Mouse (Mus musculus) T-helper 1 cell (primary cell): ENCODE measurements around the gene Unc13a.

Source experiments
- in situ Hi-C: fragments of 300-600 bp; cut with MboI, MseI; formaldehyde crosslinking; loops from one replicate; pipeline ENCODE4 v1.15.1; 2025; ENCODE audit warnings: high pct_unique_total_duplicates

Unc13a gene

DNA sequence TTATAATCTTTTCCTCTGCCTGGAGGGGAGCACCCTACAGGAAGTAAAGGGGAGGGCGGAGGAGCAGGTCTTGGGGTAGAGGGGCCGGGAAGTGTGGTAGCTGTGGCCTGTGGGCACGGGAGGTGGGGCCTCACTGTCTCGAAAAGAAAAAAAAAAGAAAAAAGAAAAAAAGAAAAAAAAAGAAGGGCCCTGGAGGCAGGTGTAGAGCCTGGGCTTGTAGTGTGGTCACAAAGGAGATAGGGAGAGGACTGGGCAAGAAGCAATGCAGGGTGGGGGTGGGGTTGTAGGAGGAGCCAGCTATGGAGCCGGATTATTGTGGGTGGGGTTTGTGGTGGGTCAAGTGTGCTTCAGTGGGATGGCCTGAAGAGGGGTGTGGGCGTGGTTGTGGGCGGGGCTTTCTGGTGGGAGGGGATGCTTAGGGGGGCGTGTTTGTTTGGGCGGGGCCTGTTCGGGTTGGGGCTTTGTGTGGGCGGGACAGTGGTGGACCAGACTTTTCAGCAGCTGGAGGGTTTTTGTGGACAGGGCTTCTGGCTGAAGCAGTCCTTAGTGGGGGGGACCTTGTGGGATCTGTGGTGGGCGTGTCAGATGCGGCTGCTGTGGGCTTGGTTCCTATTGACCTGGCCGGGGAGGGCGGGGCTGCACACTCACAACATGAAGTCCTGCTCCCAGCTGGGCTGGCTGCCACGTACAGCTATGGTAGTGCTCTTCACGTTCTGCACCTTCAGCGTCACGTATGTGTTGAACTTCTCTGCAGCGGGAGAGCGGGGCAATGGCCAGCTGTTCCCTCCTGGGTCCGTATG, 6.0 kb downstream of the Unc13a start:
- in situ Hi-C loops: no loop called here

DNA sequence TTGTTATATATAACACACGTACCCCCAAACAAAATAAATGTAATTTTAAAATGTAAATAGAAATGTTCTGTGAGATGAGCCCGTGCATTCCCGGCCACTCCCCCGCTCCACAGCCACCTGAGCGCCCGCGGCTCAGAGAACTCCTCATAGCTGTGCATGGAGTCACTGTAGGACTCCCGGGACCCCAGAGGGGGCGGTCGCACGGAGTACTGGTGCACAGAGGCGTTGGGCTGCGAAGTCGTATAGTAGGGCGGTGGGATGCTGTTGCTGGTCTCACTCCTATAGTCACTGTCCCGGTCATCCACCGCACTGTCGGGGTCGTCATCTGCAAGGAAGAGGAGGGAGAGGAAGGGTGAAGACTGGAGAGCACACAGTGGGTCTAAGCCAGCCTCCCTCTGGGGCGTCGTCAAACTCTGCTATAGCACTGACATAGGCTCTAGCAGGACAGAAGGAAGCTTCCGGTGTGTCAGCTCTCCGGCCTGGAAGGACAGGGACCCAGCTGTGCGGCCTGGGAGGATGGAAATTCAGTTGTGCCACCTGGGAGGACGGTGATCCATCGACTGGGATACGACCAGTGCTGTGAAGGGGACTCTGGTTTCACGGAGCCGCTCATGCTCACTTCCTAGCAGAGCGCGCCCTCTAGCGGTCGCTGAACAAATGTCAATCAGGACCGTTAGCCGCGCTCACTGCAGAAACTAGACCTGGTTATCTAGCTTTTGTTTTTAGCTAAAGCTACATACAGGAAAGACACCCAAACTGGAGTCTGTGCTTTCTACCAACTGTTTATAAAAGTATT, 11.0 kb downstream of the Unc13a start:
- in situ Hi-C loops: no loop called here

DNA sequence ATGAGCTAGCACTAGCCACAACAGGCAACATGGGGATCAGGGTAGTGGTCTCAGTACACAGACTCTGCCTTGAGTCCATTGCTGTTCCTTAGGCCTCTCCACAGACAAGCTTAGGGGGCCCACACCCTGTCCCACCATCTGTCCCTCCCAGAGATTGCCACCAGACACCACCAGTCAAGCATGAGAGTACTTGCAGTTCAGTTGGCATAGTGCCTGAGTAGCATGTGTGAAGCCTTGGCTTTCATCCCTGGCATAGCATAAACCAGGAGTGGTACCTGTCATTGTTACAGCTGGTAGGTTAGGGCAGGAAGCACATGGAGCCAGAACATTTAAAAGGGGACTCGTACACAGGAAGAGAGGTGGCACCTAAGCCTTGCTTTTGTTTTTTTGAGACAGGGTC, 11.8 kb downstream of the Unc13a start:
- in situ Hi-C loops: no loop called here

DNA sequence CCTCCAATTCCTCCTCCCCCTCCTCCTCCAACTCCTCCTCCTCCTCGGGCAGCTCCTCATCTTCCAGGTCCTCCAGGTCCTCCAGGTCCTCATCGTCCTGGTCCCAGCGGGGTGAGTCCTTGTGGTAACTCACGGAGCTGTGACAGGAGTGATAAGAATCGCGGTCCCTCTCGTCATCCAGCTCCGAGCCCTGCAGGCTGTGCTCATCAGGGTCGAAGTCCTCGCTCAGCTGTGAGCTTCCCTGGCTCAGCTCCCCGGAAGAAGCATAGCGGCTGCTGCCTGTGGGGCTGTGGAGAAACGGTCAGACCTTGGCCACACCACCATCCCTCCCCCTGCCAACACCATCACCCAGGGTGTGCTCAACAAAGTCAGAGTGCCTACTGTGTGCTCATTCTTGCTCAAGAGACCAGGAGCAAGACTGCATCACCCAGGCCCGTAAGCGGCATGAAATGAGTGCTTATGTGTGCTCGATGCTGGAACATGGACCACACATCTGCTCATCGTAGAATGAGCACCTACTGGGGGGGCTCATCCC, 13.0 kb downstream of the Unc13a start:
- in situ Hi-C loops: no loop called here

DNA sequence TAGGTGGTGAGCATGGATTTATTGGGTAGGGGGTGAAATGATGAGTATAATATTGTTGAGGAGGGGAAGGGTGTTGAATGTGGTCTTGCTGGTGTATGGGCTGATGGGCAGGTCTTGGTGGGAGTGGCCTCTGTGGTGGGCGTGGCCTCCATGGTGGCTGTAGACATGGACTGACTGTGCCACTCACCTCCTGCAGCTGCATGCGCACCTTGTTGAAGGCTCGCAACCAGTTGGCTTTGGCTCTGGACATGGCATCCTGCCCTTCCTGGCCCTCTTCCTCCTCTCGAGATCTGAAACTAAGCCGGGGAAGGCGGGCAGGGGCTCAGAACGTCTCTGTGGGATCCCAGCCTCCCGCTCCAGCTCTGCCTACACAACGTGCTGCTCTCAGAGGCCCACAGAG, 13.7 kb downstream of the Unc13a start:
- in situ Hi-C loops: no loop called here

DNA sequence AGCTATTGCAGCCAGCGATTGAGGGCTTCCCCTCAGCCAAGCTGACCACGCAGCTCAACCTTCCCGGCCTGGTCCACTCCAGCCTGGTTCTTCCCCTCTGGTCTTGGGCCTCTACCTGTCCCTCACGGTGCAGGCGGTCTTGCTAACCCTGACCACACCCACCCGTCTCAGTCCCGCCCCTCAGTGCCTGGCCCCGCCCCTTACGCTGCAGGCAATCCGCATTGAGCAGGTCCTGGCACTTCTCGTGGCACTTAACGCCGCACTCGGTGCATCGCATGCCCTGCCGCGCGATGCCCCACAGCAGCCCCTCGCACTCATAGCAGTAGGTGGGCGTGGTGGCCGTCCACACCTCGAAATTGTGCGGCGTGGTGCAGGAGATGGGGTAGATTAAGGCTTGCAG, 17.0 kb downstream of the Unc13a start:
- in situ Hi-C loops: no loop called here

DNA sequence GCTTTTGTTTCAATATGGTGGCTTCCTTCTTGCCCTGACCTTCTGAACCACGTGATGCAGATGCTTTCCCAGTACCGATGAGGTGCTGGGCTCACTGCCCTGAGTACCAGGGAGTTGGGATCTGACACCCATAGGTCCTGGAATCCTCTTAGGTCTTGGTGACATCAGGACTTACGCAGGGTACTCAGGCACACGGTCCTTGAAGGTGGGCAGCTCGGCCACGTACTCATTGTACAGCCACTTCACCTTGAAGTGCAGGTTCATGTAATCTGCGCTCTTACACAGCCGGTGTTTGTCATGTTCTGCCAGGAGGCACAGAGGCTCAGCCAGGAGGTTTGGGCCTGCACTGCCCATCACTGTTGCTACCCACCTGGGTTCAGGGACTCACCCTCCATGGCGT, 26.0 kb downstream of the Unc13a start:
- in situ Hi-C loops: no loop called here

DNA sequence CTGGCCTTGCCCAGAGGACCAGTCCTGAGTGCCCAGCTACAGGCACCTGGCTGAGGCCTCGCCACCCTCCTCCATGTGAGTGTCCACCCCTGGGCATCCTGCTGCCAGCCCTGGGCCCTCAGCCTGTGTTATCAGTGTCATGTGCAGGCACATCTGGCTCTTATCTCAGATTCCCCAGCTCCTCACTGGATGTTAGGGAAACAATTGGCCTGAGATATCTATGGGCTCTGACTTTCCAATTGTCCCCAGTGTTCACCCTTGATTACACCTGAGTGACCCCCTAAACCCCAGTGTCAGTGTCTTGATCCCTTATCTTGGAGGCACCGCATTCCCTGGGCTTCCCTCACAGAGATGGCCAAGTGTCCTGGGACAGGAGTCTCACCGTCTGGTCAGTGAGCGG, 32.2 kb downstream of the Unc13a start:
- in situ Hi-C loops: no loop called here

DNA sequence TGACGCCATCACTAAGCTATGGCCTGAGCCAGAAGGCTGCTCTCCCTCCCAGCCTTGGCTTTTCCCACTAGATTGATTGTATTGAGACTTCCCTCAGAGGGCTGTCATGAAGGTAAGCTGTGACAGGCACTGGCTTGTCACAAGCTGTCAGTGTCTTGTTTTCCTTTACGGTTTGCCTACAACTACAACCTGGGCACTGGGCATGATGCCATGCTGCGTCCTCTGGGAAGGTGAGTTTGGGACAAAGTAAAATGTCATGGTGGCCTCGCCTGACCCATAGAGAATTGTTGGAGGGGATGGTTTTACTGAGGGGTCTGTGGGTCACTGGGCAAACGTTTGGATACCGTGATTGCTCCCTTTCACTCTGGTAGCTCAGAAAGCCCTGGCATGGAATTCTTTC, 33.2 kb downstream of the Unc13a start:
- in situ Hi-C loops: no loop called here

DNA sequence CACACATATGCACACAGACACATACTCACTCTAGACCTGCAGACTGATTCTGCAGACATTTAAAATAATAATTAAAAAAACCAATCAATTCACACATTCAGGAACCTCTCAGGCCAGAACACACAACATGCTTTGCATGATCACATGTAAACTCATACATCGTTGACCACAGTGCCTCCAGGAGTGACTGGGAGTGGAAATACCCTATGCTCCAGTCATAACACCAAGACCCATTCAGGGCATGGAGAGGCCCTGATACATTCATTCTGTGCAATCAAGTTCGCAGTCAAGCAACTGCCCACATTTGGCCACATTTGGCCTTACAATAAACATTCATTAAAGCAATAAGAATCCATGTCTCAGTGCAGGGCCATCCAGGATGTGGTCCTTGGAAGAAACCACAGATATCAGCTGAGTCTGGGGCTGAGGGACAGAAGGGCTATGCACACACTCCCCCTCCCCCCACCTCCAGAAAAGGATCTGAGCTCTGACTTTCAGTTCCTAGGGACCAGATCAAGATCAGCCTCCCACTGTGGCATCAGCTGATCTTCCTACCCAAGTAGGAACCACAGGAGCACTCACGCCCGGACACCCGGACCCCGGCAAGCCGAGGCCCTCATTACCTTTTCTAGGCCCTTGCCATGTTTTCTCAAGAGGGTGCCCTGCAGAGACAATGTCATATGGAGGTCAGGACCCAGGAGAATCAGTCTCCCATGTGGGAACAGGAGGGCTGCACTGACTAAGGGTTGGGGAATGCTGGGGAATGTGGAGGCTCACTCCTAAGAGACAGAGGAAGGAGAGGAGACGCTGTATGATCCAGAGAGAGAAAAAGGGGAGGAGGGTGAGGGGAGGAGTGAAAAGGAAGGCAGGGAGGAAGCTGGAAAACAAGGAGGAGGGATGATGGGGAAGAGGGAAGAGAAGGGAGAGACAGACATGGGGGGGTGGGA, 34.1 kb downstream of the Unc13a start:
- in situ Hi-C loops: no loop called here

DNA sequence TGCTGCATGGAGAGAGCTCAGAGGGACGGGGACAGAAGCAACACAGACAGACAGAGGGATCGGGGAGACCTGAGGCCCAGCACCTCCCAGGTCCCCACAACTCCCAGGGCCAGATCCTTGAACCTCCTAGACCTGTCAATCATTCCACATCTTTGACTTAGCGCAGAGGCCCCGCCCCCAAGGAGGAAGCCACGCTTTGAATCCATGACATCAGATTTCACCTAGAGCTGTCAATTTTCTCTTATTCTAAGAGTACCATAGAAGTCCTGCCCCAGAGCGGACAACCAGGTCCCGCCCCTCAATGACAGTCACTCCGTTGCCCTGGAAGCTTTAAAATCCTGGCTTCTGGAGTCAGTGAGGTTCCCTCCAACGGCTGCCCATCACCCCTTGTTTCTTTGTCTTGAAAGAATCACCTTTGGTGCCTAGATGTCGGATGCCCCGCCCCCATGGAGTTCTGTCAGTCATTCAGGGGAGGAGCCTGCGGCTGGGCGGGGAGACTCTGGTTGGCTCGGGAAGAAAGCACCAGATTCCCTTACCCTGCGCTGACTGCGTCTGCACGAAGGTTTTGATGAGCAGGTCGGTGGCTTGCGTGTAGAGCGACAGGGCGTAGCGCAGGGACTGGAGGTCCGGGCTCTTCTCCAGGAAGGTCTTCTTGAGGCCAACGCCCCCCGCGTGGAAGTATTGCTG, 37.4 kb downstream of the Unc13a start:
- in situ Hi-C loops: no loop called here

DNA sequence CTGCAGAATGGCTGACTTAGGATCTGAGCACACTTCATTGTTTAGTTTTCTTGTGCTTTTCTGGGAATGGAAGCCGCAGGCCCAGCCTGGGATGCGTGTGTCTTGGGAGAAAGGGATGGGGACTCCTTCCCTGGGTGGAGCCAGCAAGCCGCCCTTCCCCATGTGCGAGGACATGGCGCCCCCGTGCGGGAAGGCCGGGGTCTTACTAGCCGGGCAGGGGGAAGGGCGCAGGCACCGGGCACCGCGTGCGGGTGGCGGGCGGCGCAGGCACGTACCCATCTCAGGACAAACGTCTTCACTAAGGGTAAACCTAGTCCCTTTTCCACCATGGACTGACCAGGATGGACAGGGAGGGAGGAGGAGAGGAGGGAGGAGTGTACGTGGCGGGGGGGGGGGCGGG, 38.4 kb downstream of the Unc13a start:
- in situ Hi-C loops: no loop called here

DNA sequence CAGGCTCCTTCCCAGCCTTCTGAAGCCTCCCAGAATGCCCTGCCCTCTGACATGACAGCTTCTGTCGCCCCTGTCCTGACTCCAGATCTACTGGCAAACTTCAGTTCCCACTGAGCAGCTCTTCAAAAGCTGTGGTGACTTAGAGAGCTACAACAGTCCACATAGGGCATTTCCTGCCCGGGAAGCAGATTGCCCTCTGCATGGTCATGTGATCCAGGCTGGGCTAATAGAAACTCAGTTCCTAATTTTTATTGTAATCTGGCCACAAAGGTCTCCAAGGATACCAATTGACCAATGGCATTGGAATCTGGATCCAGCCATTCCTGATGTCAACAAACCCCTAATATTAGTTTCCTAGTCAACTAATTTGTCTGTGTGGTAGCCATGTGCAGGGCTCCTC, 39.7 kb downstream of the Unc13a start:
- in situ Hi-C loops: no loop called here

DNA sequence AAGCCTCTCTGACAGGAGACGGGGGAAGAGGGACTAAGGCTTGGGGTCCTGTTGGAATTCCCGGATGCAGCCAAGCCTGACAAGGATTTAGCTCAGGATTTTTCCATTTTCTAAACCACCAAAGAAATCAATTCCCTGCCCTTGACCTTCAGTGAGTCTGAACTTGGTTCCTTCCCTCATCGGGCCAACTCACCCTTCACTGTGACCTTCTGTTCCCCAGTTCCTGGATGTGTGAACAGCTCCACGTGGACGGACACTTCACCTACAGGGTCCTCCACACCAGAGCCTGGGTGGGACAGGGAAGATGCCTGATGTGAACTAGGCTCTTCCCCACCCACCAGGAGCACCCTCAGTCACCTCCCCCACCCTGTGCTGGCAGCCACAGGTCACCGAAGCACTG, 40.8 kb downstream of the Unc13a start:
- in situ Hi-C loops: no loop called here

DNA sequence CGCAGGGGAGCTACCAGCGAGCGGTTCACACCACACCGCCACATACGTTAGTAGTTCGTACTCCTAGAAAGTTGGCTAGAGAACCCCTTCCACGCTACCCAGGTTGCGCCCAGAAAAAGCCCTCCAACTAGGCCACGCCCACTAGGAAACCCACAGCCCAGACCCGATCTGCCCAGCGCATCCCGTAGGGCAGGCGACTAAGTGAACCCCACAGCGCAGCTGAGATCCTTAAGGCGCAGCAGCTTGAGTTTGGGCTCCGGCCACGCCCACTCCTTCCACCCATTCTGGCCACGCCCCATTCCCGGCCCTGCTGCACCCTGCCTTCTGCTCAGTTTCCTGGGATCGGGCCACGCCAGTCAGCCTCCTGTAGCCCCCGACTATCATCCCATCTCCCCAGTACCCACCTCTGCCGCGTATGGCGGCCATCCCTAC, 41.8 kb downstream of the Unc13a start:
- in situ Hi-C loops: no loop called here

DNA sequence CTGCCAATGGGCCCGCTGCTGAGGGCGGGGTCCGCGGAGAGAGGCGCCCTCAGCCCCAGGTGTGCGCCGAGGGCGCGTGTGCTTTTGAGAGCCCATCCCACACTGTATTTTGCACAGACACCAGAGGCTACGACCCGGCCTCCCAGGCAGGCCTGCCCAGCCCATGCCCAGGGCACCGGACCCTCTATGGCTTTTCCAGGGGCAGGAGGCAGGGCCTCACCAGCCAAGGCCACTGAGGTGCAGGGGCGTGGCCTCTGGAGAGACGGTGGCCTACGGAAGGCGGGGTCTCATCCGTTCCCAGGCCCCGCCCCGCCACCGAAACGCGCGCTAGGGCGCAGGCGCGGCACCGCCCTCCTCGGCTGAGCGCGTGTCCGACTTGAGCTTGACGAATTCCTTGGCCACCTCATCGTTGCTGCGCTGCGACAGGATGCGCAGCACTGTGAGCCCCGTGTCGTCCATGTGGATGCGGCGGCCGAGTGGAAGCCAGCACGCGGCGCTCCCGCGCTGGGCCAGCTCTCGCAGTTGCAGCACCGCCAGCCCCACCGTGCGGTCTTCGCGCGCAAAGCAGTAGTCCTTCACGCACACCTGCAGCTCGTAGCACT, 42.4 kb downstream of the Unc13a start:
- in situ Hi-C loops: no loop called here

DNA sequence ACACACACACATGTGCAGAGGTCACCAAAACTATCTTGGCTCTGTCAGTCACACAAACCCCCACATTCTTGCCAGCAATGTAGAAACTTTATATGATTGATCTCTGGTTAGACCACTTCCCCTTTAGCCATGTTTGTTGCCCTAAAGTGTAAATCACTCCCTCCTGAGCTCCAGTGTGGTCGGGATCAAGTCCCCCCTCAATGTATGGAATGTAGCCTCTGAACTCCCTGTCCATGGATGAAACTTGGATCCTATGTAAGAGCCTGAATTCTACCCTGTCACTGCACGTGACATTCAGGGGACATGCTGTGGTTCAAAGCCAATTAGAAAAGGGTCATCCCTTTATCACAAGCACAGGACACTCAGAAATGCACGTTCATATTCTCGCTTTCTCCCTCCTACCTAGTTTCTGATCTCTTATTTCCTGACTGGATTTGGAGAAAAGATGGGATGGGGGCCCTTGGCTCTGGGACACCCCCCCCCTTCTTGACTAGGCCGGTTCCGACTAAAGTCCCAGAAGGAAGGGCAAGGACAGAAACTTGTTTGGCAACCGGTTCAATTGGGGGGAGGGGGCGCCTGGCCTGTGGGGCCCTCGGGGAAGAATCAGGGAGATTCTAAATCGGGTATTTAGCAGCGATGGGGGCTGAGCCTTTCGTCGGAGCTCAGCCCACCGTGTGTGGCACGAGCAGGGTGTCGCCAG, 43.0 kb downstream of the Unc13a start:
- in situ Hi-C loops: no loop called here

DNA sequence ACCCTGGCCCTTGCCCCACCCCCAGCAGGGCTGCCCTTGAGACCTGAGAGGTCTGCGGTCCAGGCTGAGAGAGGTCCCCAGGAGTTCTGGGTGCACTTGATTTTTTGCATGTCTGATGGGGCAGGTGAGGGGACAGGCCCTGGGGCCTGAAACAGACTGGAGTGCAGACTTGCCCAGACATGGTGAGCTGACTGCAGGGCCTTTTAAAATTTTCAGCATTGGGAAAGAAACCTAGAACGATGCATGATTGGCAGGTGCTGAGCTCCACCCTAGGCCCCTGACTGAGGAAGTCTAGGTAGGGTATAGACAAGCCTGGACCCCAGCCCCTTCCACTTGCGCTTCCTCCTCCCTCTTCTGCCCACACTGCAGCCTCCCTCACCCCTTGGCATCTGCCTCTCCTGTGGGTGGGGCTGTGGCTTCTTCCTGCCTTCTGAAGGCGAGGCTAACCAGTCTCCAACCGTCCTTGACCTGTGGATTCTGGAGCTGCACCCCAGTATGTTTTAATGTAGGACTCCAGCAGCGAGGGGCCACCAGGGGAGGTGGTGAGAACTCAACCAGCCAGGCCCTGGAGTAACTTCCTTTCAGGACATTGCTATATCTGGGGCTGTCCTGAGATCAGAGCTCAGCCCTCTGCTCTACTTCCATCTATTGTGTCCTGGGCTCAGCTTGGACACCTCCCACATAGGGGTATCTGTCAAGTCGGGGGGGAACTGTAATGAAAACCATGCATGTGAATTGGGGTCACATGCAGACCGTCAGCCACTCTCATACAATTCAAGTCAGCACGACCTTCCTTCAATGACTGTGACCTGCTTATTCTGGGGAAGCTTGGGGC, 44.1 kb downstream of the Unc13a start:
- in situ Hi-C loops: no loop called here

DNA sequence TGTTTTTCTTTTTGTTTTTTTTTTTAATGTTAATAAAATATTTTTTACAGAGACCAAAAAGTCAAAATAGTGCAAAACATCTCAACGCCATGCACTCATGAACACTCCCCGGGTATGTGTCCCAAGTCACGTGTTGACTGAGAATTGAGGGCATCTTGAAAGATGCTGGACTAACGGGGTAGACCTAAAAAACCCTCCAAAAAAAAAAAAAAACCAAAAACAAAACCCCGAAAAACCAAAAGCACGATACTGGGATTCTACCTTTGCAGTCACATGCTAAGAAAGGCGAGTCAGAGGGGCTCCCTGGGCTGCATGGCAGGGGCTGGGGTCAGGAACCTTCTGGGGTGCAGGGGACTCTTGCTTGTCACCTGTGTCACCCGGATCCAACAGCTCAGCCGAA, 44.8 kb downstream of the Unc13a start:
- in situ Hi-C loops: no loop called here
